Mouse (Mus musculus) telencephalon, adult 2 months (tissue): Measurements from ENCODE around the gene Dgkd.
A peak's percentile ranks its signal among the peaks of the same experiment; 100 is the strongest.

ENCODE experiments used
- DNase-seq: peaks from one replicate; pipeline ENCODE4 v3.0.0-alpha.2; 2011; ENCODE audit warnings: low read depth, low spot score

The Dgkd gene

DNA sequence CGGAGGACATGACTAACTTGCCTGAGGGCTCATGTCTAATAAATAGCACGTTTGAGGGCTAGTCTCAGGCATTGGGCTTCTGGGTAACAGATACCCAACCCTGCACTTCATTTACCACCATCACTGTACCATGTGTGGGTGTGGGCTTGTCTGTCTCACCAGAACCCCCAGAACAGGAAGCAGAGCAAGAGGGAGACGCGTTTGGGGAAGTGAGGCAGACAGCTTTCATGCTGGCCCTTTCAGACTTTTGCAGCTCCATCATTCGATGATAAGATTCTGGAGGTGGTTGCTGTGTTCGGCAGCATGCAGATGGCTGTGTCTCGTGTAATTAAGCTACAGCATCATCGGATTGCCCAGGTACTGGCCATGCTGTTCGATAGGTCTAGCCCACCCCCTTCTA, 82.0 kb downstream of the Dgkd start:
- no peak for DNase-seq

DNA sequence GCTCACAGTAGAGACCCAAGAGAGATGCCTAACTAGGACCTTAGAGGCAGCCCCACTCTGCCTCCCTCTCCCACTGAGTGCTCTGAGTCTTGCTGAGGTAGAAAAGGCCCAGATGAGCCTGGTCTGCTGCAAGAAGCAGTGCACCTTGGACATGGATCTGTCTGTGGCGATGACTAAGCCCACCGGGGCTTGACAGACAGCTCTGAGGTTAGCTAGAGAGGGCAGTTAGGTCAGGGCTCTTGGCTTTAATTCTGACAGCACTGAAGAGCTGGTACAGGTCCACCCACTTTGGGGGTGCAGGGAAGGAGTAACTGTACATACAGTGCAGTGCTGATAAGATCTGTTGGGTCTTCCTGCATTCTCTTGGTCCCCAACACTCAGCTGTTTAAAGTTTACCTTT, 82.5 kb downstream of the Dgkd start:
- DNase-seq = no peak

DNA sequence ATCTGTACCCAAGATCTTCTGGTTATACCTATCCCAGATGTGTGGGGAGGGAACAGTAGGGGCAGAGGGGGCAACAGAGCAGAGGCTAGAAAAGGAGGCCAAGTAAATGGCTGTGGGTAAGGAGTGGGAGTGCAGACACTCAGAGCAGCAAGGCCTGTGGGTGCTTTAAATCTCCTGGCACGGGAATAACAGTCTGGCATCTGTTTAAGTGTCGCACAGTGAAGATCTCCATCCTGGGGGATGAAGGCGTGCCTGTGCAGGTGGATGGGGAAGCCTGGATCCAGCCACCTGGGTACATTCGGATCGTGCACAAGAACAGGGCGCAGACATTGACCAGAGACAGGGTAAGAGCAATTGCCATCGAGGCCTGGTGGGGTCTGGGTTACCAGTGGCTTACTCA, 83.0 kb downstream of the Dgkd start:
- peak; percentile 69 for DNase-seq

DNA sequence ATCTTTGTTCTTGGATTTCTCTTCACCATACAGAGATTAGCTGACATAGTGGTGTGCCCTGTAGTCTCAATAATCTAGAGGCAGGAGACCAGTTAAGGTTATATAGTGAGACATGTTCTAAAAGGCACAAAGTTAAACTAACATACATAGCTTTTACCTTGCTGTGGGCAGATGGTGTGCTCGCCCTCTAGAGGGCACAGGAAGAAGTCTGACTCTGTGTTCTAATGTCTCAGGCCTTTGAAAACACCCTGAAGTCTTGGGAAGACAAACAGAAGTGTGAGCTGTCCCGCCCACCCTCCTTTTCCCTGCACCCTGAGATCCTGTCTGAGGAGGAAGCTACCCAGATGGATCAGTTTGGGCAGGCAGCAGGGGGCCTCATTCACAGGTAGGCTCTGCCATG, 83.4 kb downstream of the Dgkd start:
- no peak for DNase-seq

DNA sequence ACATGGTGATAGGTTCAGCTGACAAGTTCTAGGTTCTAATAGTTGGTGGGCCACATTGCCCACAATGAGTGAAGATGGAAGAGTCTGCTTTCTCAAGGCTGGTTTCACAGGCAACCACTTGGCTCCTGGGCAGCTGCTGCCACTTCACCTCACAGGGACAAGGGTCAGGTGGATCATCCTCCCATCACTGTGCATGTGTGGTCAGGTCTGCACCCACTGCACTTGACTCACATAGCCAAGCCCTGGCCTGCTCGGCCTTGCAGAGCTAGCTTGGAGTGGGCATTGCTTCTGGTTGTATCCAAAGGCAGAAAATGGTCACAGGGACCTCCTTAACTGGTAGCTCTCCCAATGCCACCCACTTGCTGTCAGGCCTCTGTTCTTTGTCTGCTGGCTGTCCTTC, 88.7 kb downstream of the Dgkd start:
- no peak for DNase-seq

DNA sequence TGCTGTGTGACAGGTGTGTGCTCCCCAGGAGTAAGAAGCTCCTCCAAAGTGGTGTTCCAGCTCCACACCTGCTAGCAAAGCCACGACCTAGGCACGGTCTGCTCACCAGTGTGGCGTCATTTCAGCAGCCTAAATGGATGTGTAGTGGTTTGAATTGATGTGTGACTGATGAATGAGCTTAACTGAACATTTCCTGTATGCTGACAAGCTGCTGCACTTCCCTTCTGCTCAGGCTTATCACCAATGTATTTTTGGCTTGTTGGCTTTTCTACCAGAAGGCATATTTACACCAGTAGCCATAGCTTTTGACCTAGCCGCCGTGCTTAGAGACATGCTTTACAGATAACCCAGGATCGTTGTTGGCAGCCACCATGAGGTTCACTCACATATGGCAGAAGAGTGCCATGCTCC, 94.6 kb downstream of the Dgkd start:
- no peak for DNase-seq

DNA sequence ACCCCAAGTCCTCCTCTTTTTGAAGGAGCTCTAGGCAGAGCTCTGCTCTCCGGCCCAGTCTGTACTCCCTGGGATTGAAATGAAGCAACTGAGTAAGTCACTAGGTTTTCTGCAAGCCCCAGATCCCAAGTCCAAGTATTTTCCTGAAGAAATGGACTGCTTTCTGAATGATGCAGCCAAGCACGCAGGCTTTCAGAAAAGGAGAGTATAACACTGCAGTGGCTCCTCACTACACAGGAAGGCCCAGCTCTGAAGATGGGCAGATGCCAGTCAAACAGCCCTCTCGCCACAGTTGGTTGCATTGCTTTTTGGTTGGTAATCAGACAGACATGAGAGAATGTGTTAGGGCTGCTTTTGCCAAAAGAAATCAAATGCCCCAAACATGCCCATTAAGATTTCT, 98.6 kb downstream of the Dgkd start:
- no peak for DNase-seq

DNA sequence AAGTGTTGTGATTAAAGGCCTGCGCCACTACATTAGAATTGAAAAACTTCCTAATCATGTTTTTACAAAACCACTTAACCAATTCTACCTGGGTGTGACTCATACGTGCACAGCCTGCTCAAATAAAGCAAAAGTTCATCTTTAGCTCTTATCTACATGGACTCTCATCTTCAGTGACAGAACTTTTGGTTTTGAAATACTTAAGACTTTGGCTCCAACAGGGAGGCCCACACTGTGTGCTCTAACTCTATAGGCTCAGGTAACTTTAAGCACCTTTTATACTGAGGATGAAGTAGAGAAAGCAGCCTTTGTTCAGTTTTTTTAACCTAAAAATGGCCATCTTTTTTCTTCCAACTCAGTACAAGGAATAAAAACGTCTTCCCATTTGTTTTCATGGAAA, 100.0 kb downstream of the Dgkd start:
- no peak for DNase-seq

DNA sequence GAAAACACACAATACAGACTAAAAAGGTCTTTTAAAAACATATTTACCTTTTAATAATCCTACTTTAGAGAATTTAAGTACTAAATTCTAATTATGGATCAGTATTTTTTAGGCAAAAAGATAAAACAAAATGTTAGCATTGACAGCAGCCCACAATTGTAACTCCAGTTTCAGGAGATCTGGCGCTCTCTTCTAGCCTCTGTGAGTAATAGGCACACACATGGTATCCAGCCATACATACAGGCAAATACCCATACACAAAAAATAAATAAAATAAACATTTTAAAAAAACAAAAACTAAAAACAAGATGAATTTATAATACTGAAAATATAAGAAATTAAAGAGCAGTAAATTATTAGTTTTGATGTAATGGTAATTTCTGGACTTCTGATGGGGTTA, 105.8 kb downstream of the Dgkd start:
- DNase-seq = no peak

DNA sequence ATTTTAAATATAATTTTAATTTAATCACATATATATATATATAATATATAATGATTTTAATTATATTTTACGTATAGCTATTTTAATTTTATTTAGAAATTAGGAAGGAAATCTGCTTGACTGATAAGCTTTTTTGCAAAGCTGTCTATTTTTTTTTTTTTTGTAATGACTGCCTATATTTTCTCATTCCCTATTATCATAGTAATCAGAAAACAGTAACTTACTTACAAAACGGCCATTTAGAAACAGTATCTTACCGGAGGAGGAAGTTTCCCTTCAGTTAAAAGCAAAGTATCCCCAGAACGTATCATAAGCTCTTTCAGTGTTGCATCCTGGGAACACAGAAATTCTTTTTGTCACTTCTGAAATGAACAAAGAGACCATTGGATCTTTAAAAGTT, 106.4 kb downstream of the Dgkd start:
- no peak for DNase-seq

DNA sequence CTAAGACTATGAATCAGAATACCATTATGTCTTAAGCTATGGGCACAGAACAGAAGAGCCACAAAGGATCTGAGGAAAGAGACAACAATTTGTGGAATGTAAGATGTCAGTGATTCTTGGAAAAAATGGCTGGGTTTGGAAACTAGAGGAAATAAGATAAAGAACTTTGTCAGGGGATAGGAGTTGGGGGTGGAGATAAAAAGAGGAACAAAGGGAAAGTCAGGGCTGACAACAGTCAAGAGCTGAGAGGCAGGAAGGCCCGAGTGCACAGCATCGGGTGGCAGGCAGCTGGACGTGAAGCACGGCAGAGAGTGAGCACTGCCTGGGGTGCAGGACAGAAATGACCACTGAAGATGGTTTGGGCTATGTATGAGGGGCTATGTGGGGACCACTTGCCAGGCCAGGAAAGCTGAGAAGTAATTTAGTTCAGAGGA, 106.9 kb downstream of the Dgkd start:
- no peak for DNase-seq

DNA sequence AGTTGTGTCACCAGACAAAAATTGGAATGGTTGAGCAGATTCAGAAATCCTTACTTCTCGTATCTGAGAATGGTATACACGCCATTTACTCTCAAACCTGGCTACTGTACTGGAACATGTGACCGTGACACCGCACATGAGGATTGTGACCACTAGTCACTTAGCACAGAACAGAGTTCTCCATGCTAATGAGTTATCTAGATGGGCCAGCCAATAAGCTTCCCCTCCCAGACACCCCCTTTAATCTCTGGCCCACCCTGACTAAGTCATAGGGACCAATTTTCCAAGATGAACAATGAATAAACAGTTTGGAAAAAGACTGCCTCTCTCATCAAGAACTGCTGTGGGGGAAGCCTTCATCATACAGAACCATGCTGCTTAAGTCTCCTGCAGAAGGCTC, 107.7 kb downstream of the Dgkd start:
- no peak for DNase-seq

DNA sequence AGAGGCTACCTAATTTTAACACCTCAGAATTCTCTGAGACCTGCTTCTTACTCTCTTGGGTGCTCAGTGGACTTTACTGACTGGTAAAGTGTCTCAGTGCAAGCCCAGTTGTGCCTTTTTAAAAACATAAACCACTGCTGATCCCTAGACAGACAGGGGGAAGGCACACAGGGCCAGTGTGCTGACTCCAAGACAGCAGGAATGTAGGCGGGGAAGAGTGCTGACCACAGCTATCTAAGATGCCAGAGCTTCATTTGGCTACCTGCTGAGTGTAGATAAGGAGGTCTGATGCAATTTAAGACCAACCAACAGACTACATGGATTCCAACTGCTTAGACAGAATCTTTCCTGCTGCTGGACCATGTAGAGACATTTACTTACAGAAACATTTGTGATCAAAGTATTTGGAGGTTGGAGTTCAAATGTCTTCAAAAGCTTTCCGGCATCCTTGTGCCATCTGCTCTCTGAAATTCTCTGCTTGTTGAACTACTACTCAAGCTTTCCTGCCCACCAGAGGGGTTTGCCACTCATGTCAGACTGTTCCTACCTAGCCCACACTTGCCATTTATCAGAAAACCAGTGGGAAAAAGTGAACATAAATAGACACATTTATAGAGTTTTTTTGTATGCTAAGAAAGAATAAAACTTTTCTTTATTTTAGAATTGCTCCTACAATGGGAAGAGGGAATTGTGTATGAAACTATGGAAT, 108.5 kb downstream of the Dgkd start:
- DNase-seq = no peak

DNA sequence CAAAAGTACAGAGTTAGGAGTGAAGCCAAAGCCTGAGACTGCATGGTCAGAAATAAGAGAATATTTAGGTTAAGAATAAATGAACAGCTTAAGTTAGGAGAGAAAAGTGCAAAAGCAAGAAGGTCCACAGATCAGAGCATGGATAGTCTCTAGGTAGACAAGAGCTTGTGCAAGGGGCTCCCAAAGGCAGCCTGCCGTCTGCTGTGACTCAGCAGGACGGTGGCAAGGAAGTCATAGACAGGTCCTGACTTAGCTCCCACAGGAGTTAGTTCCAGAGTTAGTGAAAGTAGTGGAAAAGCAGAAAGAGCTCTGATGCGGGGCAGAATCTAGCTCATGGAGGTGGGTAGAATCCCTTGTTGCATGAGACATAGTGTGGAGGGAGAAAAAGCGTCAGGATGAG, 117.3 kb downstream of the Dgkd start:
- DNase-seq = no peak

DNA sequence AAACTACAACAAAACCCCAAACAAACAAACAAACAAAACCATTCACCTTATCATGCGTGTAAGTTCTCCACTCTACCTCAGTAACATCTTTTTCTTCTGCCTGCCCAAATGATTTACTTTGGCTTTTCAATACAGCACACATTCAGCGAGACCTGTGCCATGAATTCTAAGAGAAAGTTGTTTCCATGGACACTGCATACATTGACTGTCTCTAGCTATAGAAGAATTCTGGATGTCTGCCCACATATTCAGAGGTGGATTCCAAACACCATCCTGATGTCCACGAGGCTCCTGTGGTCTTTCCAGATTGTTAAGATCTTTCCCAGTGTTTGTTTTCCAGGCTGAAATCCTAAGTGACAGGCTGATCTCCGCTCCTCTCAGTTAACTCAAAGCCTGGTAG, 129.2 kb downstream of the Dgkd start:
- peak; percentile 10 for DNase-seq

DNA sequence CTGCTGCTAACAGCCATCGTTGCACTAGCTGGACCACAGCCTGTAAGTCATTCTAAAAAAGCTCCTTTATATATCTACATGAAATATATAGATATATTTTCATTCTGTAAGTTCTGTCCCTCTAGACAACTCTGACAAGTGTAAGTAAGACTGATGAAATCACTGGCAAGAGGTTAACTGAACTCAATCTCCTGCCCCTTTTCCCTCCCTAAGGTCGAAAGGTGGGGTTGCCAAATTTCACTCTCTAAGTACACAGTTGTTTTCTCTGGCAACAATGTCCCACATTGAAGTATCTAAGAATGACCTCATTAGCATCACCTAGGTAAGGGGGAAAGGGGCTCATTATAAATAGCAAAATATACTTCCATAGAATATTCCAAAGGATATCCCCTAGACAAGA, 139.6 kb downstream of the Dgkd start:
- DNase-seq = no peak
